Mouse (Mus musculus) kidney, adult 8-10 months (tissue): Measurements from ENCODE around the gene Lce1a2.

Experiments
- DNase-seq, 2 experiments: peaks; one replicate each; pipeline ENCODE4 v3.0.0; 2022

The Lce1a2 gene

GRCm38 (mm10) chr3:92670215-92670614 is at the start of gene Lce1a2:
Gene Lce1a2 (minus strand): TSS chr3:92670315.
- no peak for DNase-seq

GRCm38 (mm10) chr3:92715122-92715521 is 45.0 kb upstream of the Lce1a2 start:
- no peak for DNase-seq

- DNase-seq = no peak
Measured at GRCm38 (mm10) chr3:92708974-92709373, 38.9 kb upstream of the Lce1a2 start, which contains the start of gene Lce1e. Gene Lce1e (minus strand): TSS chr3:92709074.

- DNase-seq = no peak
Measured at GRCm38 (mm10) chr3:92694613-92695012, 24.5 kb upstream of the Lce1a2 start.

- DNase-seq = no peak
Measured at GRCm38 (mm10) chr3:92691688-92692087, 21.6 kb upstream of the Lce1a2 start.

- DNase-seq = peak in 1 of 2 experiments; percentile 1
Measured at GRCm38 (mm10) chr3:92689154-92689553, 19.0 kb upstream of the Lce1a2 start.

GRCm38 (mm10) chr3:92687110-92687509 is 17.0 kb upstream of the Lce1a2 start, which contains the start of gene Lce1d:
Gene Lce1d (minus strand): TSS chr3:92687210.
- DNase-seq = no peak

- DNase-seq = no peak
Measured at GRCm38 (mm10) chr3:92678947-92679346, 8.8 kb upstream of the Lce1a2 start, which contains the start of gene Lce1c. Gene Lce1c (plus strand): TSS chr3:92679247.

- no peak for DNase-seq
Measured at GRCm38 (mm10) chr3:92656826-92657225, 13.3 kb downstream of the Lce1a2 start, which contains the start of gene Lce1b. Gene Lce1b (minus strand): TSS chr3:92656926.

- DNase-seq = no peak
Measured at GRCm38 (mm10) chr3:92648207-92648606, 21.9 kb downstream of the Lce1a2 start, which contains the start of gene Lce1a1. Gene Lce1a1 (minus strand): TSS chr3:92648307.

GRCm38 (mm10) chr3:92639854-92640253 is 30.3 kb downstream of the Lce1a2 start:
- no peak for DNase-seq

GRCm38 (mm10) chr3:92638653-92638991 is 31.5 kb downstream of the Lce1a2 start:
- peak in 1 of 2 experiments; percentile 7 for DNase-seq

- DNase-seq = peak; percentile 55 to 75
Measured at GRCm38 (mm10) chr3:92637745-92638652, 32.1 kb downstream of the Lce1a2 start.

- DNase-seq = no peak
Measured at GRCm38 (mm10) chr3:92621560-92621959, 48.6 kb downstream of the Lce1a2 start, which contains the start of gene Lce6a. Gene Lce6a (minus strand): TSS chr3:92621660.
